Mouse (Mus musculus): Measurements from ENCODE around the gene AC131692.1. TPM values are rescaled to one million over a fixed set of nuclear protein-coding genes. Genes with fewer than 3 reads are reported as not detected.

AC131692.1 gene
- 1.8 and 2.3 TPM in 2 replicates for total RNA-seq (2023)

GRCm38 (mm10) chr19:6094119-6094518 is at the start of gene AC131692.1:
TSS of gene AC131692.1 (plus strand) at chr19:6094419.

GRCm38 (mm10) chr19:6046294-6047153 is 47.7 kb upstream of the AC131692.1 start, which contains the start of gene Syvn1:
TSS of gene Syvn1 (plus strand) at chr19:6046576.

DNA sequence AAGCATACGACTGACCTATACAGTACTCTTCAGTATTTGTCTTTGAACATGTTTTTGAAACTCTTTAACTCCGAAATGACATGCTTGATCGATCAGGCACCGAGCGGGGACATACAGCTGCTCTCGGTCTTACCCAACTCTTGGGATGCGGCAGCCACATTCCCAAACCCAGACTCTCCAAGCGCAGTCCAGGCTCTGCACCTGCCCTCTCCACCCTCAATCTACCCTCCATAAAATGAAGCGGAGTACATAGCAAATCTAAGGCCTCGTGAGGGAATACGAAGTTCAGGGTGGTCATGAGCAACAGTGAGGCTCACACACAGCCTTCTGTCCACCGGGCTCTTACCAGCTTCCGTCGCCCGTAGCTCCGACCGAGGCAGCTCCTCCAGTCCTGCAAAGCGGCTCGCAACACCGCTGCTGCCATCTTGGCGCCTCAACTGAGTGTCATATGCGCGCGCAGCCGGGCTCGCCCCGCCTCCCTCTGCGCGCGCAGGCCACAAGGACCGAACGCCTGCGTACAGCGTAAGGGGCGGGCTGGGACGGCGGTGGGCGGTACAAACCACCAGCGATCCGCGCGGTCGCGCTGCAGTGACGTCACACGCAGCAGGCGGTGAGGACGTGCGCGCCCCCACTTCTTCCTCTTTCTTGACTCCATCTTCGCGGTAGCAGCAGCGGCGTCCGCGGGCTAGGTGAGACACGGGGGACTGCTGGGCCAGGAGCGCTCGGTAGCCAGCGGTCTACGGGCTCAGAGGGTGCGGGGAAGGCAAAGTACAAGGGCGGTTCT is 36.7 kb upstream of the AC131692.1 start, which contains the start of the genes Mrpl49 and Fau:
Gene Mrpl49 (minus strand): TSS at position 473 of the 784 bp plus-strand sequence.
Gene Fau (plus strand): TSS at position 532 of the 784 bp plus-strand sequence.

DNA sequence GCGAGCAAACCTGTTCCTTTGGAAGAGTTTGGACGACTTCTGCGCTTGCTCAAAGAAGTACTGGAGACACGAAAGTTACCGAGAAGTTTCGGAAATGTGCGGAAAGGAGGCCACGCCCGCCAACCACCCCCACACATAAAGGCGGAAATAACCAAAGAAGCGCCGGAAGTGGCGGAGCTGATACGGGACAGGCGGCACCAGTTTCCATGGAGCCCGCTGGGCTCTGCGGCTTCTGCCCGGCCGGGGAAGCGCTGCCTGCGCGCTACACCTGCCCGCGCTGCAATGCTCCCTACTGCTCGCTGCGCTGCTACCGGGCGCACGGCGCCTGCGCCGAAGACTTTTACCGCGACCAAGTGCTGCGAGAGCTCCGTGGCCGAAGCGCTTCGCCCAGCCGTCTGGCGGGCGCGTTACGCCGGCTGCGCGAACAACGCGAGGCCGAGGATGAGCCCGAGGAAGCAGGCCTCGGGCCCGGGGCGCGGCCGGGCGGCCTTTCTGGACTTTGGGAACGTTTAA is 33.1 kb upstream of the AC131692.1 start, which contains the start of gene Znhit2:
Gene Znhit2 (plus strand): TSS at position 172 of the 513 bp plus-strand sequence.

GRCm38 (mm10) chr19:6067724-6068415 is 26.3 kb upstream of the AC131692.1 start, which contains the start of gene Tm7sf2:
TSS of gene Tm7sf2 (minus strand) at chr19:6068373.

DNA sequence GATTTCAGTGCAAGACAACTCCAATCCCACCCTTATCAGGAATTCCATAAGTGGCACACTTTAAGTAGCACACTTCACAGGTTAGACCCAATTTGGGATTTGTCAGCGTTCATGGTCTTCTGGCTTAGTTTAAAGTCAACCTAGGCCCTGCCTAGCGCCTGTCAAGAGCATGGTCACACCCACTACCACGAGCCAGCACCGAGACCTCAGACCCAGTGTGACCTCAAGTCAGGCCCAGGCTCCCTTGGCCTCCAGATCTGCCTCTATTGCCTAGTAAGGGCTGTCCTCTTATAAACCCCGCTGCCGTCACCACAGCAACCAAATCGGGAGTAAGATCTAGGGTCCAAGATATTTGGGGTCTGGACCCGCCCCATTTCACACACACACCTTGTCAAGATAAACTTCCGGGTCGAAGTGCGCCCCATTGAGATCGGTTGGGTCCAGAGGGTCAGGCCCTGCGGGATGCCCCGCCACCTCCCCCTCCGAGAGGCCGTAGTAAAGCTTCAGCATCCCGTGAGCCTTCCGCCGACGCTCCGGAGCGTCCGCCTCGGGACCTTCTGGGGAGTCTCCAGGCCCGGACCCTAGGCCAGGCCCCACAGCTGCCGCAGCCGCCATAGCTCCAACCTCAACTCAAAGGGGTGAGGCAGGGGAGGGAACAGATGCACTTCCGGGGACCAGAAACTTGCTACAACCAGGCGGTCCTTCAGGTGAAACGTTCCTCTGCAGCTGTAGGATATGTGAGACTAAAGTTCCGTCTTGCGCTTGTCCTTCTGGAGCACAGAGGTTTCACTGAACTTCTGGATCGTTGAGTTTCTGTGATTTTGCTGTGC is 17.4 kb upstream of the AC131692.1 start, which contains the start of gene Vps51:
Gene Vps51 (minus strand): TSS at position 668 of the 830 bp plus-strand sequence.

GRCm38 (mm10) chr19:6079983-6080480 is 14.2 kb upstream of the AC131692.1 start, which contains the start of gene Tmem262:
TSS of gene Tmem262 (plus strand) at chr19:6080033.

DNA sequence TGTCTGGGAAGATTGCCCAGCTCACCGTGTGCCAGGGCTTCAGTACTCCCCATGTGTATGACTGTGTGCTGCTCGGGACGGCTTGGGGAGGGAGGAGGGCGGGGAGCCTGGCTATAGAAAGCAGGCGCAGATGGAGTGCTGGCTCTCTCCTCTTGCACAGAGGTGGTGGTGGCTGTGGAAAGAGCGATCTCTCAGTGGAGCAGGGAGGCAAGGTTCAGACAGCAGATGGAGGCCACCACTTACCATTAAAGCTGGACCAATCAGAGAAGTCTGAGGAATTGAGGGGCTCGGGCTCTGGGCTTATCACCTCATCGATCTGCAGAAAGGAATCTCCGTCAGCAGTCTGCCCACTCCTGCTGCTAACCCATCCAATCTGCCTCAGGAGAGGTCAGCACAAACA is 12.1 kb upstream of the AC131692.1 start, which contains the start of gene Gm28374:
Gene Gm28374 (minus strand): TSS at position 101 of the 400 bp plus-strand sequence.

GRCm38 (mm10) chr19:6084478-6085248 is 9.6 kb upstream of the AC131692.1 start, which contains the start of the genes Zfpl1 and Cdca5:
TSS of gene Zfpl1 (minus strand) at chr19:6084956.
TSS of gene Cdca5 (plus strand) at chr19:6084983.

GRCm38 (mm10) chr19:6105586-6105985 is 11.4 kb downstream of the AC131692.1 start, which contains the start of gene Naaladl1:
TSS of gene Naaladl1 (plus strand) at chr19:6105782.

GRCm38 (mm10) chr19:6117986-6118676 is 23.9 kb downstream of the AC131692.1 start, which contains the start of gene Sac3d1:
TSS of gene Sac3d1 (minus strand) at chr19:6118650.

GRCm38 (mm10) chr19:6127760-6128341 is 33.6 kb downstream of the AC131692.1 start, which contains the start of gene Snx15:
TSS of gene Snx15 (minus strand) at chr19:6128304.

DNA sequence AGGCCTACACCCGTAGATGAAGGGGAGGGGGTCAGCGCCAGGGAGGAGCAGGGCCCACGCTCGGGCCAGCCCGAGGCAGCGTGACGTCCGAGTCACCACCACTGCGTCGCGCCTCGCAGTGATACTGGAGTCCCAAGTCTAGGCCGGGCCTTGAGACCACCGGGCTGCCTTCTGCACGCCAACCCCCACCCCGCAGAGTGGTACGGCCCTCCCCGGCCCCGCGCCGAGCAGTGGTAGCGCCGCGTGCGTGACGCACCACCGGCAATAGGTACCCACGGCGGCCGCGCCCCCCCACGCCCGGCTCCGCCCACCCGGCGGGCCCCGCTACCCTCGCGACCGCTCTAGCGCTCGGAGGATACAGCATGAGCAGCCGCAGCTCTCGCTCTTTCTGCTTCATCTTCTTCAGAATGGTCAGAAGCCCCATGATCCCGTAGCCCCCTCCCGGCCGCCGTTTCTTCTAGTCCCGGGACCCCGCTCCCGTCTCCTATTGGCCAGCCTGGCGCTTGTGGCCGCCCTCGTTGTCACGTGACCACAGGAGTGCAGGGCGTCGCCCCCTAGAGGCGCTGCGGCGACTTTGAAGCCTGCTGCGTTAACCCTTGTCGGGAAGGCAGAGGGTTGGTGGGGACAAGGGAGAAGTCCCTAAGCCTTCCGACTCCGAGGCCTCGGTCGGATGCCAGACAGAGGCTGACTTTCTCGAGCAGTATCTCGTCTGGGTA is 46.6 kb downstream of the AC131692.1 start, which contains the start of gene Batf2:
Gene Batf2 (plus strand): TSS at position 306 of the 716 bp plus-strand sequence.

DNA sequence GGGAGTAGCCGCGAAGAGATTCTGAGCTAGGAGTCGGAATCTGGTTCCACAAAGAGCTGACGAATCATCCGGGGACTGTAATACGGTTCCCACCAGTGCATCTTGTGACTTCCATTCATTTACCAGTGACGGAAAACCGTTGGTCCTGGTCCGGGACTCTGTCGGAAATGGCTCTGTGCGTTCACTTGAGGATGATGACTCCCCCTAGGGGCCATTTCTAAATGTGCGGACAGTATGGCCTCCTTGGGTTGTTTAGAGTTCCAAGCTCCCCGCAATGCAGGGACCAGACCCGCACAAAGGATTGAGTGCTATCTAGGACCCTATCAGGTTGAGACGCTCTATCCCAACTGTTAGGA is 47.2 kb downstream of the AC131692.1 start, which contains the start of gene Arl2:
Gene Arl2 (minus strand): TSS at position 155 of the 356 bp plus-strand sequence.

Data from neutrophil, adult 65 days (primary cell).